Mouse (Mus musculus): ENCODE data around the gene Zhx3. TPM values are rescaled to one million over a fixed set of nuclear protein-coding genes. Genes with fewer than 3 reads are reported as not detected.

Zhx3 gene
- polyA plus RNA-seq, 1 experiment from 2014 or later, result 12.0 TPM

GRCm38 (mm10) chr2:160908607-160909006 is 35.8 kb upstream of the Zhx3 start:
- no peak overlapping the region for H3K9ac ChIP-seq
- H3K4me2 ChIP-seq (replicated peaks), result no peak overlapping the region
- no peak overlapping the region for H3K4me3 ChIP-seq
- H3K36me3 ChIP-seq, result peaks cover 17% of the 10 kb centered on the region; the same call in 1 of the 2 replicates
- peaks cover 50% of the 10 kb centered on the region for H3K27me3 ChIP-seq
- peaks cover 5% of the 10 kb centered on the region; the same call in 1 of the 2 replicates for H3K4me1 ChIP-seq
- 59% methylated on average over 18 of the region's 18 CpGs for WGBS
- no peak overlapping the region for H3K27ac ChIP-seq
- no peak for ATAC-seq (ENCODE audit: insufficient number of reproducible peaks, insufficient read depth, low FRiP score, low TSS enrichment)
- no peaks in the 10 kb centered on the region for H3K9me3 ChIP-seq

- peaks cover 27% of the 10 kb centered on the region for H3K27me3 ChIP-seq
- H3K36me3 ChIP-seq, result peaks cover 17% of the 10 kb centered on the region; the same call in 1 of the 2 replicates
- WGBS, result 81% methylated on average over 5 of the region's 5 CpGs
- H3K4me1 ChIP-seq, result no peaks in the 10 kb centered on the region
- H3K27ac ChIP-seq, result no peak overlapping the region
- no peaks in the 10 kb centered on the region for H3K9me3 ChIP-seq
- H3K4me2 ChIP-seq (replicated peaks), result no peak overlapping the region
- ATAC-seq (ENCODE audit: insufficient number of reproducible peaks, insufficient read depth, low FRiP score, low TSS enrichment), result no peak
- no peak overlapping the region for H3K9ac ChIP-seq
- no peak overlapping the region for H3K4me3 ChIP-seq
Measured at GRCm38 (mm10) chr2:160906101-160906500, 33.3 kb upstream of the Zhx3 start.

GRCm38 (mm10) chr2:160905301-160905700 is 32.5 kb upstream of the Zhx3 start:
- Histone ChIP-seq H3K4me1 (no peaks in the 10 kb centered on the region), H3K36me3 (peaks cover 17% of the 10 kb centered on the region; the same call in 1 of the 2 replicates), H3K4me2 (replicated peaks) (no peak overlapping the region), H3K9me3 (no peaks in the 10 kb centered on the region), H3K9ac (no peak overlapping the region), H3K27ac (no peak overlapping the region), H3K4me3 (no peak overlapping the region), H3K27me3 (peaks cover 19% of the 10 kb centered on the region)
- WGBS, result 91% methylated on average over 12 of the region's 12 CpGs
- ATAC-seq (ENCODE audit: insufficient number of reproducible peaks, insufficient read depth, low FRiP score, low TSS enrichment), result no peak

- H3K4me3 ChIP-seq, result no peak overlapping the region
- WGBS, result 75% methylated on average over 7 of the region's 7 CpGs
Measured at GRCm38 (mm10) chr2:160901656-160902412, 29.0 kb upstream of the Zhx3 start.

GRCm38 (mm10) chr2:160891697-160892096 is 18.9 kb upstream of the Zhx3 start:
- no peak overlapping the region for H3K27ac ChIP-seq
- no peak overlapping the region for H3K9ac ChIP-seq
- WGBS, result 83% methylated on average over 9 of the region's 9 CpGs
- no peaks in the 10 kb centered on the region; the same call in 1 of the 2 replicates for H3K4me1 ChIP-seq
- H3K4me2 ChIP-seq (replicated peaks), result no peak overlapping the region
- no peak overlapping the region for H3K4me3 ChIP-seq
- no peaks in the 10 kb centered on the region for H3K36me3 ChIP-seq
- no peaks in the 10 kb centered on the region for H3K27me3 ChIP-seq
- no peaks in the 10 kb centered on the region for H3K9me3 ChIP-seq
- no peak for ATAC-seq (ENCODE audit: insufficient number of reproducible peaks, insufficient read depth, low FRiP score, low TSS enrichment)

More at GRCm38 (mm10) chr2:160901656-160902412, 29.0 kb upstream of the Zhx3 start:
- Histone ChIP-seq H3K27ac (no peak overlapping the region), H3K36me3 (0 out of 2 replicates have a peak, but pooled peaks cover 4% of the 10 kb centered on the region), H3K9ac (no peak overlapping the region), H3K27me3 (no peaks in the 10 kb centered on the region), H3K4me2 (replicated peaks) (no peak overlapping the region), H3K4me1 (no peaks in the 10 kb centered on the region), H3K9me3 (no peaks in the 10 kb centered on the region)
- ATAC-seq (ENCODE audit: insufficient number of reproducible peaks, insufficient read depth, low FRiP score, low TSS enrichment), result no peak

- H3K4me2 ChIP-seq (replicated peaks), result no peak overlapping the region
- H3K9ac ChIP-seq, result no peak overlapping the region
- ATAC-seq (ENCODE audit: insufficient number of reproducible peaks, insufficient read depth, low FRiP score, low TSS enrichment), result no peak
- WGBS, result 76% methylated on average over 5 of the region's 5 CpGs
- H3K9me3 ChIP-seq, result no peaks in the 10 kb centered on the region
- no peak overlapping the region for H3K27ac ChIP-seq
- H3K27me3 ChIP-seq, result no peaks in the 10 kb centered on the region
- no peaks in the 10 kb centered on the region for H3K36me3 ChIP-seq
- H3K4me1 ChIP-seq, result no peaks in the 10 kb centered on the region; the same call in 1 of the 2 replicates
- no peak overlapping the region for H3K4me3 ChIP-seq
Measured at GRCm38 (mm10) chr2:160891045-160891444, 18.2 kb upstream of the Zhx3 start.

GRCm38 (mm10) chr2:160887859-160888258 is 15.1 kb upstream of the Zhx3 start:
- Histone ChIP-seq H3K36me3 (no peaks in the 10 kb centered on the region), H3K4me3 (peak overlapping the region; percentile 43), H3K9ac (peak overlapping the region; percentile 15), H3K27ac (no peak overlapping the region), H3K4me2 (replicated peaks) (peak overlapping the region; percentile 91), H3K27me3 (no peaks in the 10 kb centered on the region), H3K9me3 (no peaks in the 10 kb centered on the region), H3K4me1 (no peaks in the 10 kb centered on the region; the same call in 1 of the 2 replicates)
- peak; percentile 82 for ATAC-seq (ENCODE audit: insufficient number of reproducible peaks, insufficient read depth, low FRiP score, low TSS enrichment)
- WGBS, result under 1% methylated on average over 26 of the region's 26 CpGs

GRCm38 (mm10) chr2:160887284-160887683 is 14.5 kb upstream of the Zhx3 start:
- H3K9ac ChIP-seq, result peak overlapping the region; percentile 15; the same call in 1 of the 2 replicates
- no peaks in the 10 kb centered on the region for H3K27me3 ChIP-seq
- no peaks in the 10 kb centered on the region for H3K9me3 ChIP-seq
- peak overlapping the region; percentile 43 for H3K4me3 ChIP-seq
- H3K27ac ChIP-seq, result no peak overlapping the region
- H3K4me1 ChIP-seq, result no peaks in the 10 kb centered on the region; the same call in 1 of the 2 replicates
- H3K36me3 ChIP-seq, result no peaks in the 10 kb centered on the region
- peak; percentile 66; the same call in 1 of the 2 replicates for ATAC-seq (ENCODE audit: insufficient number of reproducible peaks, insufficient read depth, low FRiP score, low TSS enrichment)
- peak overlapping the region; percentile 91 for H3K4me2 ChIP-seq (replicated peaks)
- 3% methylated on average over 11 of the region's 11 CpGs for WGBS

GRCm38 (mm10) chr2:160886221-160886620 is 13.4 kb upstream of the Zhx3 start:
- Histone ChIP-seq H3K4me2 (replicated peaks) (no peak overlapping the region), H3K27ac (no peak overlapping the region), H3K4me3 (no peak overlapping the region), H3K9ac (no peak overlapping the region), H3K36me3 (no peaks in the 10 kb centered on the region), H3K4me1 (no peaks in the 10 kb centered on the region; the same call in 1 of the 2 replicates), H3K9me3 (no peaks in the 10 kb centered on the region), H3K27me3 (no peaks in the 10 kb centered on the region)
- WGBS, result 77% methylated on average over 3 of the region's 3 CpGs
- no peak for ATAC-seq (ENCODE audit: insufficient number of reproducible peaks, insufficient read depth, low FRiP score, low TSS enrichment)

GRCm38 (mm10) chr2:160884830-160885229 is 12.0 kb upstream of the Zhx3 start:
- WGBS, result 26% methylated on average over 2 of the region's 2 CpGs
- no peaks in the 10 kb centered on the region; the same call in 1 of the 2 replicates for H3K4me1 ChIP-seq
- no peaks in the 10 kb centered on the region for H3K27me3 ChIP-seq
- H3K4me3 ChIP-seq, result no peak overlapping the region
- H3K9me3 ChIP-seq, result no peaks in the 10 kb centered on the region
- ATAC-seq (ENCODE audit: insufficient number of reproducible peaks, insufficient read depth, low FRiP score, low TSS enrichment), result no peak
- no peaks in the 10 kb centered on the region for H3K36me3 ChIP-seq
- no peak overlapping the region for H3K27ac ChIP-seq
- H3K4me2 ChIP-seq (replicated peaks), result no peak overlapping the region
- H3K9ac ChIP-seq, result no peak overlapping the region

- Histone ChIP-seq H3K27me3 (no peaks in the 10 kb centered on the region), H3K9me3 (no peaks in the 10 kb centered on the region), H3K27ac (no peak overlapping the region), H3K9ac (no peak overlapping the region), H3K4me3 (no peak overlapping the region), H3K4me1 (no peaks in the 10 kb centered on the region; the same call in 1 of the 2 replicates), H3K36me3 (no peaks in the 10 kb centered on the region), H3K4me2 (replicated peaks) (no peak overlapping the region)
- WGBS, result 77% methylated on average over 4 of the region's 4 CpGs
- ATAC-seq (ENCODE audit: insufficient number of reproducible peaks, insufficient read depth, low FRiP score, low TSS enrichment), result no peak
Measured at GRCm38 (mm10) chr2:160883912-160884311, 11.1 kb upstream of the Zhx3 start.

- WGBS, result 77% methylated on average over 5 of the region's 5 CpGs
- H3K27me3 ChIP-seq, result no peaks in the 10 kb centered on the region
- H3K9me3 ChIP-seq, result no peaks in the 10 kb centered on the region
- H3K36me3 ChIP-seq, result no peaks in the 10 kb centered on the region
- ATAC-seq (ENCODE audit: insufficient number of reproducible peaks, insufficient read depth, low FRiP score, low TSS enrichment), result no peak
- no peaks in the 10 kb centered on the region for H3K4me1 ChIP-seq
- H3K27ac ChIP-seq, result no peak overlapping the region
- no peak overlapping the region for H3K4me3 ChIP-seq
- H3K9ac ChIP-seq, result no peak overlapping the region
- no peak overlapping the region for H3K4me2 ChIP-seq (replicated peaks)
Measured at GRCm38 (mm10) chr2:160882436-160882835, 9.6 kb upstream of the Zhx3 start.
